Mouse (Mus musculus) MEL (cell line): ENCODE measurements around the gene Serpinf1.

Experiments
- CTCF ChIP-seq, 3 experiments: IDR thresholded peaks in 2 of 3; conservative IDR thresholded peaks in 1 of 3; 2 replicates each; pipeline ENCODE4 v1.5.1; 2011 to 2012; ENCODE audit warnings: low read length in 3 of 3, low read depth in 2 of 3, mild to moderate bottlenecking in 2 of 3, improper control_type of control experiment in 1 of 3, inconsistent platforms in 1 of 3, mixed read lengths in 1 of 3, moderate library complexity in 1 of 3; ENCODE audit not compliant: control insufficient read depth in 1 of 3, insufficient read depth in 1 of 3, poor library complexity in 1 of 3, severe bottlenecking in 1 of 3
- E2F4 ChIP-seq: IDR thresholded peaks from 2 replicates; pipeline ENCODE4 v1.6.1; 2011; ENCODE audit warnings: low read depth, low read length, improper control_type of control experiment, borderline replicate concordance
- EP300 ChIP-seq, 2 experiments: IDR thresholded peaks; 2 replicates each; pipeline ENCODE4 v1.6.1; 2011; ENCODE audit warnings: improper control_type of control experiment in 2 of 2, low read length in 2 of 2, low read depth in 1 of 2, mild to moderate bottlenecking in 1 of 2
- GATA1 ChIP-seq: IDR thresholded peaks from 2 replicates; pipeline ENCODE4 v1.6.1; 2011; ENCODE audit warnings: low read depth, low read length, improper control_type of control experiment
- MAX ChIP-seq: IDR thresholded peaks from 2 replicates; pipeline ENCODE4 v1.6.1; 2011; ENCODE audit warnings: low read length, improper control_type of control experiment
- MEF2A ChIP-seq: IDR thresholded peaks from 2 replicates; pipeline ENCODE4 v1.6.1; 2014; ENCODE audit warnings: low read depth, mild to moderate bottlenecking, inconsistent platforms, low read length, improper control_type of control experiment; ENCODE audit not compliant: poor library complexity, insufficient replicate concordance, severe bottlenecking; ENCODE audit errors: extremely low read depth
- NELFE ChIP-seq: IDR thresholded peaks from 2 replicates; pipeline ENCODE4 v1.6.1; 2011; ENCODE audit warnings: low read depth, low read length, improper control_type of control experiment
- POLR2A ChIP-seq, 2 experiments: IDR thresholded peaks; 2 replicates each; pipeline ENCODE4 v1.6.1; 2011 to 2012; ENCODE audit warnings: low read length in 2 of 2, mild to moderate bottlenecking in 2 of 2, control low read depth in 1 of 2, improper control_type of control experiment in 1 of 2, low read depth in 1 of 2, moderate library complexity in 1 of 2; ENCODE audit not compliant: control insufficient read depth in 1 of 2, insufficient read depth in 1 of 2, poor library complexity in 1 of 2
- SIN3A ChIP-seq: IDR thresholded peaks from 2 replicates; pipeline ENCODE4 v1.6.1; 2012; ENCODE audit warnings: low read length, improper control_type of control experiment, inconsistent platforms
- TAL1 ChIP-seq: IDR thresholded peaks from 2 replicates; pipeline ENCODE4 v1.6.1; 2012; ENCODE audit warnings: mild to moderate bottlenecking, inconsistent platforms, low read length, moderate library complexity, mixed read lengths
- TBP ChIP-seq: IDR thresholded peaks from 2 replicates; pipeline ENCODE4 v1.8.0; 2011; ENCODE audit warnings: low read depth, low read length, improper control_type of control experiment
- UBTF ChIP-seq: IDR thresholded peaks from 2 replicates; pipeline ENCODE4 v1.6.1; 2012; ENCODE audit warnings: low read depth, mild to moderate bottlenecking, inconsistent platforms, low read length, improper control_type of control experiment, moderate library complexity, borderline replicate concordance; ENCODE audit not compliant: insufficient read depth

DNA sequence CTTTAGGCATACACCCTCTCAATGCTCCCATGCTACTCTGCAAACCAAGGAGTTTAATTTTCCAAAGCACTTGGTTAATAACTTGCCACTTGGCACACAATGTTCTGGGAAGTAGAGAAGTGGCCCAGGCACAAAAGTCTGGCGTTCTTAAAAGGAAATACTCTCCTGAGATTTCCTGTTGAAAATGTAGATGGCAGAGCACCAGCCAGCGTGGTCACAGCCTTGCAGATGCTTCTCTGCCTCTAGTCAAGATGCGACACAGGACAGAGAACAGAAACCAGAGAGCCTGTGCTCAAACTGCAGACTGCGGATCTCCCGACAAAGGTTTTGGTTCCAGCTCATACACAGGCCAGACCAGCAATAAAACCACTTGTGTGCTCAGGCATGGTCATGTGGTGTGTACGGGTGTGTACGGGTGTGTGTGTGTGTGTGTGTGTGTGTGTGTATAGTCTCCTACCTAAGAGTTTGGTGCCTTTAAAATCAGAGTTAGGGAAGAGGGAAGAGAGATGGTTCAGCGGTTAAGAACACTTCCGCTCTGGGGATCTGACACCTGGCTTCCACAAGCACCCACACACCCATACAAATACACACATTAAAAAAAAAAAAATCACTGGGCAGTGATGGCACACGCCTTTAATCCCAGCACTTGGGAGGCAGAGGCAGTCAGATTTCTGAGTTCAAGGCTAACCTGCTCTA lies 32.7 kb upstream of the Serpinf1 start:
- TF ChIP-seq POLR2A (IDR thresholded peaks at IDR 0.05; ENCODE audit: control insufficient read depth in 1 of 2, insufficient read depth in 1 of 2, low read depth in 1 of 2, low read length in 2 of 2, poor library complexity in 1 of 2): no peak
- no peak for TF ChIP-seq UBTF
- no peak for TF ChIP-seq MAX
- no peak for TF ChIP-seq E2F4
- TF ChIP-seq MEF2A: no peak
- no peak for TF ChIP-seq TBP
- TF ChIP-seq CTCF (IDR thresholded peaks at IDR 0.05 in 2 of 3, conservative IDR thresholded peaks at IDR 0.05 in 1 of 3; ENCODE audit: control insufficient read depth in 1 of 3, insufficient read depth in 1 of 3, low read depth in 2 of 3, low read length in 3 of 3, poor library complexity in 1 of 3, severe bottlenecking in 1 of 3): no peak
- TF ChIP-seq NELFE: no peak
- no peak for TF ChIP-seq EP300 (IDR thresholded peaks at IDR 0.05; ENCODE audit: low read depth in 1 of 2, low read length in 2 of 2)
- TF ChIP-seq GATA1: no peak
- no peak for TF ChIP-seq SIN3A
- no peak for TF ChIP-seq TAL1
